Mouse (Mus musculus) midbrain, embryonic 16.5 days (tissue): ENCODE data around the gene Clmn. TPM values are rescaled to one million over a fixed set of nuclear protein-coding genes. Genes with fewer than 3 reads are reported as not detected.

Experiments
- ATAC-seq: fragments of 200-750 bp; cut with Nextera tagmentation; 2 replicates; pipeline ENCODE4 v1.8.0; 2017; ENCODE audit warnings: moderate TSS enrichment
- H3K27ac ChIP-seq: fragments of 300-500 bp; sonication (generic); 2 replicates; pipeline ENCODE4 v1.5.1; 2014; ENCODE audit warnings: mild to moderate bottlenecking, low read length, mixed read lengths
- H3K27me3 ChIP-seq: fragments of 300-500 bp; sonication (generic); 2 replicates; pipeline ENCODE4 v1.6.1; 2014; ENCODE audit warnings: low read depth, low read length, mixed read lengths; ENCODE audit not compliant: control insufficient read depth, insufficient read depth
- H3K36me3 ChIP-seq: fragments of 300-500 bp; sonication (generic); 2 replicates; pipeline ENCODE4 v1.6.1; 2014; ENCODE audit warnings: mild to moderate bottlenecking, low read length, moderate library complexity, mixed read lengths; ENCODE audit not compliant: control insufficient read depth, insufficient read depth
- H3K4me1 ChIP-seq: fragments of 300-500 bp; sonication (generic); 2 replicates; pipeline ENCODE4 v1.6.1; 2014; ENCODE audit warnings: mild to moderate bottlenecking, low read length, mixed read lengths; ENCODE audit not compliant: control insufficient read depth, insufficient read depth
- H3K4me2 ChIP-seq: fragments of 300-500 bp; sonication (generic); 2 replicates; pipeline ENCODE4 v1.6.1; 2014; ENCODE audit warnings: mild to moderate bottlenecking, low read length, mixed read lengths
- H3K4me3 ChIP-seq: fragments of 300-500 bp; sonication (generic); 2 replicates; pipeline ENCODE4 v1.5.1; 2014; ENCODE audit warnings: low read depth, mild to moderate bottlenecking, low read length, moderate library complexity, mixed read lengths
- H3K9ac ChIP-seq: fragments of 300-500 bp; sonication (generic); 2 replicates; pipeline ENCODE4 v1.6.1; 2014; ENCODE audit warnings: low read depth, low read length, mixed read lengths
- H3K9me3 ChIP-seq: fragments of 300-500 bp; sonication (generic); replicated peaks from 2 replicates; pipeline ENCODE4 v1.6.1; 2014; ENCODE audit warnings: mild to moderate bottlenecking, low read length, mixed read lengths; ENCODE audit not compliant: control insufficient read depth, poor library complexity, severe bottlenecking
- WGBS: fragments of 180-500 bp; shearing (Covaris S2); extraction: QIAGEN DNeasy Blood & Tissue Kit; methylation state at CpG from one replicate; pipeline ENCODE4 v1.1.7; 2014; 5-methylcytosine and 5-hydroxymethylcytosine counted together
- polyA plus RNA-seq: library from polyadenylated mRNA; unstranded; fragments of >200 nt; fragmentation: Nextera tagmentation; extraction: Ambion mirVana; gene quantifications from 2 replicates; pipeline ENCODE4 v1.2.1, GENCODE M21; 2015

Gene Clmn
- 0.97 and 1.7 TPM in 2 replicates for polyA plus RNA-seq

GRCm38 (mm10) chr12:104864439-104865165 lies at the start of gene Clmn:
Gene Clmn (minus strand): TSS chr12:104865076.
- under 1% methylated on average over 35 of the region's 80 CpGs for WGBS
- H3K4me3 ChIP-seq = peak within 1 kb of the TSS; percentile 74
- H3K9me3 ChIP-seq = 0 out of 2 replicates have a peak, but pooled peaks cover 2% of the 10 kb centered on the region
- H3K27ac ChIP-seq = peak within 1 kb of the TSS; percentile 47
- H3K4me2 ChIP-seq = peak within 1 kb of the TSS; percentile 85
- peak; percentile 70 for ATAC-seq
- no peaks in the 10 kb centered on the region for H3K36me3 ChIP-seq
- peaks cover 11% of the 10 kb centered on the region for H3K4me1 ChIP-seq
- peak within 1 kb of the TSS; percentile 88 for H3K9ac ChIP-seq
- no peaks in the 10 kb centered on the region for H3K27me3 ChIP-seq

- Histone ChIP-seq H3K4me3 (no peak overlapping the region), H3K9me3 (no peaks in the 10 kb centered on the region), H3K4me2 (no peak overlapping the region), H3K27me3 (no peaks in the 10 kb centered on the region), H3K36me3 (no peaks in the 10 kb centered on the region), H3K27ac (no peak overlapping the region), H3K4me1 (peaks cover 7% of the 10 kb centered on the region), H3K9ac (no peak overlapping the region)
- no peak for ATAC-seq
- 52% methylated on average over 3 of the region's 3 CpGs for WGBS
Measured at GRCm38 (mm10) chr12:104912990-104913389, 48.1 kb upstream of the Clmn start.

- Histone ChIP-seq H3K4me1 (peaks cover 8% of the 10 kb centered on the region), H3K9me3 (no peaks in the 10 kb centered on the region), H3K4me3 (no peak overlapping the region), H3K4me2 (no peak overlapping the region), H3K27me3 (no peaks in the 10 kb centered on the region), H3K9ac (no peak overlapping the region), H3K27ac (no peak overlapping the region), H3K36me3 (no peaks in the 10 kb centered on the region)
- ATAC-seq = no peak
- WGBS = 18% methylated on average over 10 of the region's 10 CpGs
Measured at GRCm38 (mm10) chr12:104912281-104912933, 47.5 kb upstream of the Clmn start.

GRCm38 (mm10) chr12:104909750-104910149 lies 44.9 kb upstream of the Clmn start:
- ATAC-seq = no peak
- H3K27me3 ChIP-seq = no peaks in the 10 kb centered on the region
- H3K9me3 ChIP-seq = no peaks in the 10 kb centered on the region
- H3K4me3 ChIP-seq = no peak overlapping the region
- no peak overlapping the region for H3K4me2 ChIP-seq
- H3K36me3 ChIP-seq = no peaks in the 10 kb centered on the region
- H3K4me1 ChIP-seq = peaks cover 8% of the 10 kb centered on the region
- H3K9ac ChIP-seq = no peak overlapping the region
- WGBS = 85% methylated on average over 4 of the region's 4 CpGs
- no peak overlapping the region for H3K27ac ChIP-seq

- no peaks in the 10 kb centered on the region for H3K36me3 ChIP-seq
- no peak overlapping the region for H3K4me2 ChIP-seq
- no peak overlapping the region for H3K27ac ChIP-seq
- no peaks in the 10 kb centered on the region for H3K27me3 ChIP-seq
- no peak for ATAC-seq
- H3K9me3 ChIP-seq = no peaks in the 10 kb centered on the region
- no peak overlapping the region for H3K9ac ChIP-seq
- 30% methylated on average over 5 of the region's 5 CpGs for WGBS
- H3K4me1 ChIP-seq = peaks cover 8% of the 10 kb centered on the region
- no peak overlapping the region for H3K4me3 ChIP-seq
Measured at GRCm38 (mm10) chr12:104908986-104909385, 44.1 kb upstream of the Clmn start.

GRCm38 (mm10) chr12:104908024-104908781 lies 43.3 kb upstream of the Clmn start:
- H3K27me3 ChIP-seq = no peaks in the 10 kb centered on the region
- H3K36me3 ChIP-seq = no peaks in the 10 kb centered on the region
- no peak for ATAC-seq
- WGBS = 4% methylated on average over 15 of the region's 15 CpGs
- H3K27ac ChIP-seq = no peak overlapping the region
- H3K4me3 ChIP-seq = no peak overlapping the region
- no peak overlapping the region for H3K4me2 ChIP-seq
- no peaks in the 10 kb centered on the region for H3K9me3 ChIP-seq
- H3K4me1 ChIP-seq = peaks cover 8% of the 10 kb centered on the region
- no peak overlapping the region for H3K9ac ChIP-seq

GRCm38 (mm10) chr12:104907133-104907532 lies 42.3 kb upstream of the Clmn start:
- Histone ChIP-seq H3K27ac (no peak overlapping the region), H3K27me3 (no peaks in the 10 kb centered on the region), H3K36me3 (no peaks in the 10 kb centered on the region), H3K4me1 (peaks cover 6% of the 10 kb centered on the region), H3K9ac (no peak overlapping the region), H3K4me2 (no peak overlapping the region), H3K9me3 (no peaks in the 10 kb centered on the region), H3K4me3 (no peak overlapping the region)
- no peak for ATAC-seq
- WGBS = 88% methylated on average over 2 of the region's 2 CpGs

- Histone ChIP-seq H3K4me3 (no peak overlapping the region), H3K36me3 (no peaks in the 10 kb centered on the region), H3K9ac (no peak overlapping the region), H3K27ac (no peak overlapping the region), H3K27me3 (no peaks in the 10 kb centered on the region), H3K4me1 (peaks cover 6% of the 10 kb centered on the region), H3K9me3 (no peaks in the 10 kb centered on the region), H3K4me2 (no peak overlapping the region)
- no peak for ATAC-seq
- 33% methylated on average over 5 of the region's 5 CpGs for WGBS
Measured at GRCm38 (mm10) chr12:104904138-104904537, 39.3 kb upstream of the Clmn start.
